Mouse (Mus musculus): ENCODE data around the gene Ugt1a6a.

Ugt1a6a gene

GRCm38 (mm10) chr1:88228121-88228520 is 93.5 kb downstream of the Ugt1a6a start:
- peak in 1 of 2 experiments; percentile 18 for DNase-seq (ENCODE audit: low spot score in 2 of 2)

- DNase-seq (ENCODE audit: low spot score in 2 of 2): no peak
Observed at GRCm38 (mm10) chr1:88229566-88229965, 95.0 kb downstream of the Ugt1a6a start.

- peak in 1 of 2 experiments; percentile 23 for DNase-seq (ENCODE audit: low spot score in 2 of 2)
Observed at GRCm38 (mm10) chr1:88229986-88230385, 95.4 kb downstream of the Ugt1a6a start.

GRCm38 (mm10) chr1:88230421-88230820 is 95.8 kb downstream of the Ugt1a6a start:
- DNase-seq (ENCODE audit: low spot score in 2 of 2): peak in 1 of 2 experiments; percentile 6

GRCm38 (mm10) chr1:88230981-88231802 is 96.6 kb downstream of the Ugt1a6a start:
- no peak for DNase-seq (ENCODE audit: low spot score in 2 of 2)

GRCm38 (mm10) chr1:88231803-88232499 is 97.3 kb downstream of the Ugt1a6a start:
- peak in 1 of 2 experiments; percentile 9 for DNase-seq (ENCODE audit: low spot score in 2 of 2)

GRCm38 (mm10) chr1:88232664-88233380 is 98.2 kb downstream of the Ugt1a6a start:
- DNase-seq (ENCODE audit: low spot score in 2 of 2): no peak

GRCm38 (mm10) chr1:88233421-88234247 is 99.0 kb downstream of the Ugt1a6a start:
- DNase-seq (ENCODE audit: low spot score in 2 of 2): no peak

- DNase-seq (ENCODE audit: low spot score in 2 of 2): no peak
Observed at GRCm38 (mm10) chr1:88234248-88234610, 99.6 kb downstream of the Ugt1a6a start.

- no peak for DNase-seq (ENCODE audit: low spot score in 2 of 2)
Observed at GRCm38 (mm10) chr1:88234646-88235045, 100.0 kb downstream of the Ugt1a6a start.

- no peak for DNase-seq (ENCODE audit: low spot score in 2 of 2)
Observed at GRCm38 (mm10) chr1:88235046-88235893, 100.7 kb downstream of the Ugt1a6a start.

- no peak for DNase-seq (ENCODE audit: low spot score in 2 of 2)
Observed at GRCm38 (mm10) chr1:88235894-88236415, 101.3 kb downstream of the Ugt1a6a start.

- no peak for DNase-seq (ENCODE audit: low spot score in 2 of 2)
Observed at GRCm38 (mm10) chr1:88237311-88237710, 102.7 kb downstream of the Ugt1a6a start.

- DNase-seq (ENCODE audit: low spot score in 2 of 2): no peak
Observed at GRCm38 (mm10) chr1:88238771-88239170, 104.2 kb downstream of the Ugt1a6a start.

GRCm38 (mm10) chr1:88240072-88240471 is 105.5 kb downstream of the Ugt1a6a start:
- no peak for DNase-seq (ENCODE audit: low spot score in 2 of 2)

GRCm38 (mm10) chr1:88240579-88240978 is 106.0 kb downstream of the Ugt1a6a start:
- DNase-seq (ENCODE audit: low spot score in 2 of 2): no peak

- no peak for DNase-seq (ENCODE audit: low spot score in 2 of 2)
Observed at GRCm38 (mm10) chr1:88243861-88244260, 109.3 kb downstream of the Ugt1a6a start.

- DNase-seq (ENCODE audit: low spot score in 2 of 2): no peak
Observed at GRCm38 (mm10) chr1:88245881-88246280, 111.3 kb downstream of the Ugt1a6a start.

- DNase-seq (ENCODE audit: low spot score in 2 of 2): no peak
Observed at GRCm38 (mm10) chr1:88246386-88246785, 111.8 kb downstream of the Ugt1a6a start.

- DNase-seq (ENCODE audit: low spot score in 2 of 2): no peak
Observed at GRCm38 (mm10) chr1:88247660-88248059, 113.1 kb downstream of the Ugt1a6a start.
